Mouse (Mus musculus): ENCODE measurements around the gene Khdc1c. TPM values are rescaled to one million over a fixed set of nuclear protein-coding genes. Genes with fewer than 3 reads are reported as not detected.

Khdc1c gene
- polyA plus RNA-seq, 1 experiment: not detected

DNA sequence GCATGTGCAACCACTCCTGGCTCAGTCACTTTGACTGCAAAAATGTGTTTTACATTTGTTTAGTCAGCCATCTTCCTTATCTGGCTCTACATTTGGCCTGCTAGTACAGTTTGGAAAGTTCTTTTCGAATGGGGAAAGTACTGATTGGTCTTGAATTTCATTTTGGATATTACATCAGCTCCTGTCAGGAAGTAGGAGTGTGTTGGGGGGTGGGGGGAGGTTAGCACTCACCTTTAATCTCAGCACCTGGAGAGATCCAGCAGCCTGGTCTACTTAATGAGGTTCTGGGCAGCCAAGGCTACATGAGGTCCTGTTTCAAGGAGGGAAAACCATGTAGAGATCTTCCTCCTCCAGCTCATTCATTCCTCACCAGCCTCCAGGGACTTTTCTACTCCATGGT, 15.1 kb downstream of the Khdc1c start, which contains the start of gene Khdc1b:
Gene Khdc1b (plus strand): TSS at position 301 of the 400 bp plus-strand sequence.
- H3K4me3 ChIP-seq (ENCODE audit: insufficient read depth, poor library complexity, severe bottlenecking): no peak within 1 kb of the TSS
- no peaks in the 10 kb centered on the region for H3K27me3 ChIP-seq (ENCODE audit: control insufficient read depth, insufficient read depth, insufficient read length)
- H3K79me3 ChIP-seq (ENCODE audit: low read depth): no peaks in the 10 kb centered on the region
- no peaks in the 10 kb centered on the region for H3K79me2 ChIP-seq (ENCODE audit: control insufficient read depth, insufficient read depth)
- no peak within 1 kb of the TSS for H3ac ChIP-seq (ENCODE audit: control insufficient read depth, insufficient read length, low read depth)
- TF ChIP-seq FOSL1 (IDR thresholded peaks at IDR 0.05; ENCODE audit: insufficient read depth, low read length, poor library complexity, severe bottlenecking) (no peak), MYOD1 (IDR thresholded peaks at IDR 0.05; ENCODE audit: control insufficient read depth, insufficient read length, low read depth) (no peak), USF1 (IDR thresholded peaks at IDR 0.05; ENCODE audit: low read depth) (no peak), MYOG (IDR thresholded peaks at IDR 0.05; ENCODE audit: control insufficient read depth, extremely low read depth, insufficient read length) (no peak), CTCF (IDR thresholded peaks at IDR 0.05; ENCODE audit: control insufficient read depth, insufficient read depth, insufficient read length) (no peak), CEBPB (IDR thresholded peaks at IDR 0.05; ENCODE audit: low read depth) (no peak), MAX (IDR thresholded peaks at IDR 0.05) (no peak)
- H3K36me3 ChIP-seq (ENCODE audit: control insufficient read depth, insufficient read depth): no peaks in the 10 kb centered on the region

DNA sequence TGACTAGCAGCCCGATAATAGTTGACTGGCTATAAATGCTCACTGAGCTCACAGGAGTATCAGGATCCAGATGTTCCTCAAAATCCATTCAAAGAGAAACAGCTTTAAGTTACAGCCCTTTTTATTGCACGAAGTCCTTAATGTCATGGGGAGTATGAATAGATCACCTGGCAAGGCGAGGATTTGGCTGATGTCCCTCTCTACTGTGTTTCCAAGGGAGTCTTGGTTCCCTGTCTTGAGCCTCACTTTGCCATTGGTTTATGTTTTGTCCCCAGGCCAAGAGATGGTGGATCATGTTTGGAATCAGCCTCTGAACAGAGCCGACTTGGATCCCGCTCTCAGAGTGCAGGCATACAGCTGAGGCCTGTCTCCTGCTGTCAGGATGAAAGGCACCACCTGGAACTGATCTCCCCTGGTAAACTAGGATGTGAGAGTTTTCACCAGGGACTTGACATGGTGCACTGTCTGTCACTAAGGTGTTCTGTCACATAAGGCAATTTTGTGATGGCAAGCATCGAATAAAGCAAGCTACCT, 23.1 kb downstream of the Khdc1c start:
- Histone ChIP-seq H3ac (ENCODE audit: control insufficient read depth, insufficient read length, low read depth) (no peak overlapping the region), H3K36me3 (ENCODE audit: control insufficient read depth, insufficient read depth) (no peaks in the 10 kb centered on the region), H3K4me3 (ENCODE audit: insufficient read depth, poor library complexity, severe bottlenecking) (no peak overlapping the region), H3K27me3 (ENCODE audit: control insufficient read depth, insufficient read depth, insufficient read length) (no peaks in the 10 kb centered on the region), H3K79me2 (ENCODE audit: control insufficient read depth, insufficient read depth) (no peaks in the 10 kb centered on the region), H3K79me3 (ENCODE audit: low read depth) (no peaks in the 10 kb centered on the region)
- TF ChIP-seq USF1 (IDR thresholded peaks at IDR 0.05; ENCODE audit: low read depth): no peak
- no peak for TF ChIP-seq MYOG (IDR thresholded peaks at IDR 0.05; ENCODE audit: control insufficient read depth, extremely low read depth, insufficient read length)
- TF ChIP-seq CEBPB (IDR thresholded peaks at IDR 0.05; ENCODE audit: low read depth): no peak
- no peak for TF ChIP-seq FOSL1 (IDR thresholded peaks at IDR 0.05; ENCODE audit: insufficient read depth, low read length, poor library complexity, severe bottlenecking)
- no peak for TF ChIP-seq MAX (IDR thresholded peaks at IDR 0.05)
- no peak for TF ChIP-seq MYOD1 (IDR thresholded peaks at IDR 0.05; ENCODE audit: control insufficient read depth, insufficient read length, low read depth)
- no peak for TF ChIP-seq CTCF (IDR thresholded peaks at IDR 0.05; ENCODE audit: control insufficient read depth, insufficient read depth, insufficient read length)

DNA sequence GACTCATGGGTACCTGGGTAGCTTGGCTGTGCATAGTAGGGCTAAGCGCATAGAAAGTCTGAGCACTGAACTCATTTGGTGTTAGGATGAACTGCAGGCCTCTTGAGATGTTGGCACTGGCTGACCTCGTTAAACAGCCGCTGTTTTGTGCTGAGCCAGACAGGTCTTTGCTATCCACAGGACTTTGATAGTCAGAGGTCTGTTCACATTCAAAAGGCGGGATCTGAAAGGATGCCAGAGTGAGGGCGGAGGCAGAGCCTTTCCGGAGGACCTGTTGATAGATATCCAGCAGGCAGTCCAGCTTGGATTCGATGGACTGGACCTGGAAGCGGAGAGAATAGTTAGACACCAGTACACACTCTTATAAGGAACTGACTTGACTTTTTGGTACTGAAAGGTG, 34.7 kb downstream of the Khdc1c start:
- Histone ChIP-seq H3K4me3 (ENCODE audit: insufficient read depth, poor library complexity, severe bottlenecking) (no peak overlapping the region), H3ac (ENCODE audit: control insufficient read depth, insufficient read length, low read depth) (no peak overlapping the region), H3K79me2 (ENCODE audit: control insufficient read depth, insufficient read depth) (no peaks in the 10 kb centered on the region), H3K79me3 (ENCODE audit: low read depth) (no peaks in the 10 kb centered on the region), H3K36me3 (ENCODE audit: control insufficient read depth, insufficient read depth) (no peaks in the 10 kb centered on the region), H3K27me3 (ENCODE audit: control insufficient read depth, insufficient read depth, insufficient read length) (no peaks in the 10 kb centered on the region)
- no peak for TF ChIP-seq CEBPB (IDR thresholded peaks at IDR 0.05; ENCODE audit: low read depth)
- no peak for TF ChIP-seq MYOD1 (IDR thresholded peaks at IDR 0.05; ENCODE audit: control insufficient read depth, insufficient read length, low read depth)
- no peak for TF ChIP-seq USF1 (IDR thresholded peaks at IDR 0.05; ENCODE audit: low read depth)
- TF ChIP-seq FOSL1 (IDR thresholded peaks at IDR 0.05; ENCODE audit: insufficient read depth, low read length, poor library complexity, severe bottlenecking): no peak
- no peak for TF ChIP-seq CTCF (IDR thresholded peaks at IDR 0.05; ENCODE audit: control insufficient read depth, insufficient read depth, insufficient read length)
- TF ChIP-seq MAX (IDR thresholded peaks at IDR 0.05): no peak
- no peak for TF ChIP-seq MYOG (IDR thresholded peaks at IDR 0.05; ENCODE audit: control insufficient read depth, extremely low read depth, insufficient read length)

DNA sequence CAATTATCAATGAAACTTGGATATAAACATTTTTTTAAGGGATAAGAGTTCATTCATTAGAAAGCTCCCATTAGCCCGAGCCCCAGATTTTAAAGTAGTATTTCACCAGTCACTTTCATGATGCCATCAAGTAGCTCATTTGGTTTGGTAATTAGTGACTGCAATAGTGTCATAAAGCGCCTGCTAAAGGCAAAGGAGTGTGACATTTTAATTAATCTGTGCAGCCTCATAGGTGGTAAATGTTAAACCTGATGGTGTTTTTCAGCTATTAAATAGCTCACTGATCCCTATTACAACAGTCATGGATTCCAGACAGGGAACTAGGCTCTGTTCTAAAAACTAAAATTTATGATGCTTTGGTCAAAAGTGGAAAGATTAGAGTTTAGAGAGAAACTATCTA, 39.1 kb downstream of the Khdc1c start:
- Histone ChIP-seq H3ac (ENCODE audit: control insufficient read depth, insufficient read length, low read depth) (no peak overlapping the region), H3K4me3 (ENCODE audit: insufficient read depth, poor library complexity, severe bottlenecking) (no peak overlapping the region), H3K36me3 (ENCODE audit: control insufficient read depth, insufficient read depth) (no peaks in the 10 kb centered on the region), H3K79me3 (ENCODE audit: low read depth) (no peaks in the 10 kb centered on the region), H3K27me3 (ENCODE audit: control insufficient read depth, insufficient read depth, insufficient read length) (no peaks in the 10 kb centered on the region), H3K79me2 (ENCODE audit: control insufficient read depth, insufficient read depth) (no peaks in the 10 kb centered on the region)
- TF ChIP-seq CEBPB (IDR thresholded peaks at IDR 0.05; ENCODE audit: low read depth) (no peak), USF1 (IDR thresholded peaks at IDR 0.05; ENCODE audit: low read depth) (no peak), CTCF (IDR thresholded peaks at IDR 0.05; ENCODE audit: control insufficient read depth, insufficient read depth, insufficient read length) (no peak), MYOG (IDR thresholded peaks at IDR 0.05; ENCODE audit: control insufficient read depth, extremely low read depth, insufficient read length) (no peak)

DNA sequence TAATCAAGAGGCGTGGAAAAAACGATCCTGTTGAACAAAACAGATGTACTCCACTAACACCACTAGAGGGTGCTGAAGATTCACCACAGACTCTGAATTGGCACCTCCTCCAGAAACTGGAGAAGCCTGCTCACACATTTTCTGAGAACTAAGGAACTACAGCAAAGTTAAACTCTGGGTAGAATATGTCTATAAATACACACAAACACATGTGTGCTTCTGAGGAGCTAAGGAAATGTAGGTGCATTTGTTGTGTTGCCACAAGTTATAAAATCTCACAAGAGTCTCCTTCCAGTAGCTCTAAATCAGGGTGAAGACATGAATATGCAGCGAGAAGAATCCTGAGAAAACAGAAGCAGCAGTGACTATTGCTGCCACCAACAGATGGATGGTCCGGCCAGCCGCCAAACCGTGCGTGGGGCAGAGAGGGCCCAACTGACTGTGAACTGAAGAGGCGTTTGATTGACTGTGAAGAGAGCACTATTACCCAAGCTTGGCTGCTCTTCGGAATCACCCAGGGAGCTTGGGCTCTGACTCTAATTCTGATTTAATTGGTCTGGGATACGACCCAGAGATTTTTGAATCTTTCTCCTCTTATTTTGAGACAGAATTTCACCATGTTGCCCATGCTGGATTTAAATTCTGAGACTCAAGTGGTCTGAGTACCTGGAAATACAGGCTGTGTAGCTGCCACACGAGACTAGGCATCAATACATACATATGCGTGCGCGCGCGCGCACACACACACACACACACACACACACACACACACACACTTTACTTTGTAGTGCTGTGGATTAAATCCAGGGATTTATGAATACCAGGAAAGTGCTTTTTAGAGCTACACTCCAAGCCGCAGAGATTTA, 43.4 kb downstream of the Khdc1c start:
- Histone ChIP-seq H3ac (ENCODE audit: control insufficient read depth, insufficient read length, low read depth) (no peak overlapping the region), H3K4me3 (ENCODE audit: insufficient read depth, poor library complexity, severe bottlenecking) (no peak overlapping the region), H3K27me3 (ENCODE audit: control insufficient read depth, insufficient read depth, insufficient read length) (no peaks in the 10 kb centered on the region), H3K79me2 (ENCODE audit: control insufficient read depth, insufficient read depth) (no peaks in the 10 kb centered on the region), H3K79me3 (ENCODE audit: low read depth) (no peaks in the 10 kb centered on the region), H3K36me3 (ENCODE audit: control insufficient read depth, insufficient read depth) (no peaks in the 10 kb centered on the region)
- no peak for TF ChIP-seq MYOG (IDR thresholded peaks at IDR 0.05; ENCODE audit: control insufficient read depth, extremely low read depth, insufficient read length)
- TF ChIP-seq CEBPB (IDR thresholded peaks at IDR 0.05; ENCODE audit: low read depth): no peak

DNA sequence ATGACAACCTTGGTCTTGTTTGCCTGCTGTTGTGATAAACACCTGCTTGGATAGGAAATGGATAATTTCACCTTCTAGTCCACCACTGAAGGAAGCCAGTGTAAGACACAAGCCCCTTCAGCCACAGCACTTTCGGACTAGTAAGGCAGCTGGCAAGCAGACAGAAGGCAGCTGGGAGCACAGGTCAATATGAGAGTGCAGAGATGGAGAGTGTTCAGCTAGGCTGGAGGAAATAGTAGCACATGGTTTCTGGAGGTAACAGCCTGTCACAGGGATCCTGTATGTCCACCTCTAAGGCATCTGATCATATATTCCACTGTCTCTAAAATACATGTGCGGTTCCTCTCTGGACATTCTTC, 44.0 kb downstream of the Khdc1c start:
- no peaks in the 10 kb centered on the region for H3K79me3 ChIP-seq (ENCODE audit: low read depth)

More for the DNA sequence above, 44.0 kb downstream of the Khdc1c start:
- Histone ChIP-seq H3K79me2 (ENCODE audit: control insufficient read depth, insufficient read depth) (no peaks in the 10 kb centered on the region), H3K4me3 (ENCODE audit: insufficient read depth, poor library complexity, severe bottlenecking) (no peak overlapping the region), H3K36me3 (ENCODE audit: control insufficient read depth, insufficient read depth) (no peaks in the 10 kb centered on the region), H3ac (ENCODE audit: control insufficient read depth, insufficient read length, low read depth) (no peak overlapping the region), H3K27me3 (ENCODE audit: control insufficient read depth, insufficient read depth, insufficient read length) (no peaks in the 10 kb centered on the region)
- TF ChIP-seq CEBPB (IDR thresholded peaks at IDR 0.05; ENCODE audit: low read depth): no peak
- TF ChIP-seq MYOG (IDR thresholded peaks at IDR 0.05; ENCODE audit: control insufficient read depth, extremely low read depth, insufficient read length): no peak
- no peak for TF ChIP-seq CTCF (IDR thresholded peaks at IDR 0.05; ENCODE audit: control insufficient read depth, insufficient read depth, insufficient read length)
- TF ChIP-seq USF1 (IDR thresholded peaks at IDR 0.05; ENCODE audit: low read depth): no peak
- no peak for TF ChIP-seq MAX (IDR thresholded peaks at IDR 0.05)
- no peak for TF ChIP-seq MYOD1 (IDR thresholded peaks at IDR 0.05; ENCODE audit: control insufficient read depth, insufficient read length, low read depth)
- no peak for TF ChIP-seq FOSL1 (IDR thresholded peaks at IDR 0.05; ENCODE audit: insufficient read depth, low read length, poor library complexity, severe bottlenecking)
